Mouse (Mus musculus) stomach, postnatal 0 days (tissue): ENCODE data around the gene Ppa2. TPM values are rescaled to one million over a fixed set of nuclear protein-coding genes. Genes with fewer than 3 reads are reported as not detected.

Source experiments
- ATAC-seq: fragments of 200-750 bp; cut with Nextera tagmentation; 2 replicates; pipeline ENCODE4 v1.8.0; 2017; ENCODE audit not compliant: low FRiP score, low TSS enrichment
- DNase-seq: peaks from one replicate; pipeline ENCODE4 v3.0.0-alpha.2; 2016; ENCODE audit warnings: low spot score
- H3K27ac ChIP-seq: fragments of 300-500 bp; sonication (generic); replicated peaks from 2 replicates; pipeline ENCODE4 v1.5.1; 2014; ENCODE audit warnings: mild to moderate bottlenecking, control low read depth
- H3K27me3 ChIP-seq: fragments of 300-500 bp; sonication (generic); 2 replicates; pipeline ENCODE4 v1.6.1; 2014; ENCODE audit warnings: low read length; ENCODE audit not compliant: control insufficient read depth, insufficient read depth
- H3K36me3 ChIP-seq: fragments of 300-500 bp; sonication (generic); 2 replicates; pipeline ENCODE4 v1.6.1; 2014; ENCODE audit warnings: low read length, mixed read lengths; ENCODE audit not compliant: control insufficient read depth, insufficient read depth
- H3K4me1 ChIP-seq: fragments of 300-500 bp; sonication (generic); replicated peaks from 2 replicates; pipeline ENCODE4 v1.6.1; 2014; ENCODE audit warnings: antibody characterized with exemption; ENCODE audit not compliant: control insufficient read depth, insufficient read depth
- H3K4me2 ChIP-seq: fragments of 300-500 bp; sonication (generic); replicated peaks from 2 replicates; pipeline ENCODE4 v1.6.1; 2014; ENCODE audit warnings: low read depth, mild to moderate bottlenecking, control low read depth, moderate library complexity
- H3K4me3 ChIP-seq: fragments of 300-500 bp; sonication (generic); 2 replicates; pipeline ENCODE4 v1.5.1; 2014; ENCODE audit warnings: low read depth, low read length, control low read depth
- H3K9ac ChIP-seq: fragments of 300-500 bp; sonication (generic); 2 replicates; pipeline ENCODE4 v1.6.1; 2014; ENCODE audit warnings: mild to moderate bottlenecking, low read length, control low read depth, mixed read lengths
- H3K9me3 ChIP-seq: fragments of 300-500 bp; sonication (generic); 2 replicates; pipeline ENCODE4 v1.6.1; 2016; ENCODE audit warnings: low read length; ENCODE audit not compliant: control insufficient read depth
- CTCF ChIP-seq: IDR thresholded peaks from 2 replicates; pipeline ENCODE4 v1.5.1; 2016; ENCODE audit warnings: antibody characterized with exemption, low read depth, mild to moderate bottlenecking, moderate library complexity
- EP300 ChIP-seq: optimal IDR thresholded peaks from 2 replicates; pipeline ENCODE3; 2016; ENCODE audit warnings: antibody characterized with exemption
- WGBS: fragments of 180-500 bp; shearing (Covaris S2); extraction: QIAGEN DNeasy Blood & Tissue Kit; methylation state at CpG from one replicate; pipeline ENCODE4 v1.1.7; 2014; 5-methylcytosine and 5-hydroxymethylcytosine counted together
- polyA plus RNA-seq: library from polyadenylated mRNA; unstranded; fragments of >200 nt; fragmentation: Nextera tagmentation; extraction: Ambion mirVana; gene quantifications from 2 replicates; pipeline ENCODE4 v1.2.1, GENCODE M21; 2015

Ppa2 gene
- polyA plus RNA-seq, 1 experiment from 2014 or later, result 81.2 TPM

- no peak for TF ChIP-seq EP300
- no peak for TF ChIP-seq CTCF
- no peak overlapping the region for H3K4me3 ChIP-seq
- no peaks in the 10 kb centered on the region for H3K9me3 ChIP-seq
- DNase-seq (no peak), ATAC-seq (no peak)
- H3K27ac ChIP-seq, result no peak overlapping the region
- no peak overlapping the region for H3K4me2 ChIP-seq
- no peaks in the 10 kb centered on the region for H3K36me3 ChIP-seq
- H3K9ac ChIP-seq, result no peak overlapping the region
- no peaks in the 10 kb centered on the region for H3K4me1 ChIP-seq
- H3K27me3 ChIP-seq, result no peaks in the 10 kb centered on the region
- 90% methylated on average over 3 of the region's 3 CpGs for WGBS
Measured at GRCm38 (mm10) chr3:133405636-133406035, 95.7 kb downstream of the Ppa2 start.

DNA sequence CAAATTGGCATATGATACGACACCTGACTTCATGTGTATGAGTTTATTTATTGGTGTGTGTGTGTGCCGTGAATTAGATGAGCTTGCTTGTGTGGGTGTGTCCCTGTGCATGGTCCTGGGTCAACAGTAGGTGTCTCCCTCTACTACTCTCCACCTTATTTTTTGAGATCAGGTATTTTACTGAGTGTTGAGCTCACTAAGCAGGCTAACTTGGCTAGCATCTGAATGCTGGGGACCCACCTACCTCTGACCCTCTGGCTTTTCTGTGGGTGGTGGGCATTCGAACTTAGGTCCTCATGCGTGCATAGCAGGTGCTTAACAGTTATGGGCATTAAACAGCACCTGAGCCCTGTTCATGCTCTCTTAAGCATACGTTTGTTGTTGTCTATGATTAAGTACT is 96.3 kb downstream of the Ppa2 start:
- no peak overlapping the region for H3K4me2 ChIP-seq
- ATAC-seq (no peak), DNase-seq (no peak)
- 85% methylated on average over 5 of the region's 5 CpGs for WGBS
- no peaks in the 10 kb centered on the region for H3K36me3 ChIP-seq
- H3K9ac ChIP-seq, result no peak overlapping the region
- no peaks in the 10 kb centered on the region for H3K27me3 ChIP-seq
- no peak overlapping the region for H3K4me3 ChIP-seq
- no peak overlapping the region for H3K27ac ChIP-seq
- H3K9me3 ChIP-seq, result no peaks in the 10 kb centered on the region
- TF ChIP-seq EP300 (no peak), CTCF (no peak)
- no peaks in the 10 kb centered on the region for H3K4me1 ChIP-seq

DNA sequence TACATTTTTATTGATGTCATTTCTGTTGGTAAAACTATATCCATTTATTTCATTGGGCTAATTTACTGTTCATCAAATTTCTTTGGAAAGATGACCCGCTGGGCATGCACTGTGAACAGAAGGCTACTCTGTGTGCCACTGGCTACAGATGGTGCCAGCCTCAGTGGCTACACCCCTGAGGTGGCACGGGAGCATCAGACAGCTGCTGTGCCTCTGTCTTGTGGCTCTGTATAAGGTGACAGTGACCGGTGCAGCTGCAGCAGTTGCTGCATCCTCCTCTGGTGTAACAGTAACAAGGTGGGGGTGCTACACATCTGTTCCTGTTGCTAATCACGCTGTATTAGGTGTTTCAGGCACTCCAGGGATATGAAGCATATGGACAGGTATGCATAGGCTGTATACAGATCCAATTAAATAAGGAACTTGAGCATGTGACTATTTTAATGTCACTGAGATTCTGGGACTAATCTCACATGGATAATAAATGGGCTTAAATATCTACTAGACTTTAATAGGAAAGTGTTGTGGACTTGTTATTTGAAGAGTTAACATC is 101.3 kb downstream of the Ppa2 start:
- Histone ChIP-seq H3K4me2 (no peak overlapping the region), H3K9me3 (no peaks in the 10 kb centered on the region), H3K9ac (no peak overlapping the region), H3K27ac (no peak overlapping the region), H3K4me3 (no peak overlapping the region), H3K36me3 (no peaks in the 10 kb centered on the region), H3K27me3 (no peaks in the 10 kb centered on the region), H3K4me1 (no peaks in the 10 kb centered on the region)
- TF ChIP-seq EP300 (no peak), CTCF (no peak)
- ATAC-seq (no peak), DNase-seq (no peak)
- WGBS, result 75% methylated on average over 4 of the region's 4 CpGs

GRCm38 (mm10) chr3:133411768-133412167 is 101.9 kb downstream of the Ppa2 start:
- Histone ChIP-seq H3K4me2 (no peak overlapping the region), H3K4me3 (no peak overlapping the region), H3K9me3 (no peaks in the 10 kb centered on the region), H3K9ac (no peak overlapping the region), H3K36me3 (no peaks in the 10 kb centered on the region), H3K27ac (no peak overlapping the region), H3K27me3 (no peaks in the 10 kb centered on the region), H3K4me1 (no peaks in the 10 kb centered on the region)
- TF ChIP-seq CTCF, result no peak
- no peak for TF ChIP-seq EP300
- ATAC-seq, result no peak
- no peak for DNase-seq
- WGBS, result 89% methylated on average over 8 of the region's 8 CpGs

DNA sequence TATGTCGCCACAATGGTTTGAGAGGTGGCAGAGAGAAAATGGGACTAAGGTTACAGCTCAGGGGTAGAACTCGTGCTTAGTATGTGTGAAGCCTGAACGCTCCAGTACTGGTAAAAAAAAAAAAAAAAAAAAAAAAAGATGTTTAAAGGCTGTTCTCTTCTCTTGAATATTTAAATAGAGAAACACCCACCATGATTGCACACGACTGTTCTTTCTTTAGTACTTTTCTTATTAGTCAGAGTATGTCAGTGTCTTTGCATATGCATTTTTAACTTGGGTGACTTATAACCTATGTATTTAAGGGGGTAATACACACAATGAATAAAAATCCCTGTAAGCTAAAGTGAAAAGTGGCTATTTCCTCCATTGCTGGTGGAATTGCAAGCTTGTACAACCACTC is 104.8 kb downstream of the Ppa2 start:
- Histone ChIP-seq H3K27me3 (no peaks in the 10 kb centered on the region), H3K9me3 (no peaks in the 10 kb centered on the region), H3K4me2 (no peak overlapping the region), H3K4me3 (no peak overlapping the region), H3K36me3 (no peaks in the 10 kb centered on the region), H3K9ac (no peak overlapping the region), H3K27ac (no peak overlapping the region), H3K4me1 (no peaks in the 10 kb centered on the region)
- 89% methylated on average over 4 of the region's 4 CpGs for WGBS
- no peak for ATAC-seq
- no peak for DNase-seq
- TF ChIP-seq CTCF, result no peak
- no peak for TF ChIP-seq EP300

- Histone ChIP-seq H3K9me3 (no peaks in the 10 kb centered on the region), H3K36me3 (no peaks in the 10 kb centered on the region), H3K4me1 (no peaks in the 10 kb centered on the region), H3K27ac (no peak overlapping the region), H3K4me2 (no peak overlapping the region), H3K27me3 (no peaks in the 10 kb centered on the region), H3K9ac (no peak overlapping the region), H3K4me3 (no peak overlapping the region)
- no peak for TF ChIP-seq CTCF
- TF ChIP-seq EP300, result no peak
- DNase-seq, result no peak
- ATAC-seq, result no peak
Measured at GRCm38 (mm10) chr3:133423073-133423472, 113.2 kb downstream of the Ppa2 start.

Other genes starting within 250 kb of the Ppa2 start
- 13.7 and 14.2 TPM in 2 replicates for gene Ints12, start 218.3 kb upstream of the Ppa2 start, polyA plus RNA-seq
- 2.5 and 2.8 TPM in 2 replicates for gene Gstcd, start 218.1 kb upstream of the Ppa2 start, polyA plus RNA-seq
- 0.23 and 0.53 TPM in 2 replicates for gene Arhgef38, start 75.2 kb upstream of the Ppa2 start, polyA plus RNA-seq
- 11.2 and 12.9 TPM in 2 replicates for gene Tet2, start 235.0 kb downstream of the Ppa2 start, polyA plus RNA-seq